Mouse (Mus musculus) telencephalon, adult 2 months (tissue): ENCODE data around the gene Mpzl1.
"Not testable (repeated sequence)": the region's sequence is repeated elsewhere in the genome, so short reads cannot be mapped to it uniquely, and the experiment has no call there.

Source experiments
- DNase-seq: peaks from one replicate; pipeline ENCODE4 v3.0.0-alpha.2; 2011; ENCODE audit warnings: low read depth, low spot score

The Mpzl1 gene

GRCm38 (mm10) chr1:165634151-165634884 lies at the start of gene Mpzl1:
TSS of gene Mpzl1 (minus strand) at chr1:165634538.
- DNase-seq: peak; percentile 96

GRCm38 (mm10) chr1:165682056-165682853 lies 47.9 kb upstream of the Mpzl1 start:
- no peak for DNase-seq

GRCm38 (mm10) chr1:165681045-165681794 lies 46.9 kb upstream of the Mpzl1 start:
- DNase-seq: no peak

- not testable (repeated sequence) for DNase-seq
Measured at GRCm38 (mm10) chr1:165680086-165680485, 45.7 kb upstream of the Mpzl1 start.

- DNase-seq: no peak
Measured at GRCm38 (mm10) chr1:165679618-165679997, 45.3 kb upstream of the Mpzl1 start.

GRCm38 (mm10) chr1:165678861-165679617 lies 44.7 kb upstream of the Mpzl1 start:
- DNase-seq: no peak

GRCm38 (mm10) chr1:165677558-165677957 lies 43.2 kb upstream of the Mpzl1 start:
- DNase-seq: no peak

- no peak for DNase-seq
Measured at GRCm38 (mm10) chr1:165676993-165677392, 42.7 kb upstream of the Mpzl1 start.

GRCm38 (mm10) chr1:165675167-165675566 lies 40.8 kb upstream of the Mpzl1 start:
- no peak for DNase-seq

- no peak for DNase-seq
Measured at GRCm38 (mm10) chr1:165672355-165672754, 38.0 kb upstream of the Mpzl1 start.

- DNase-seq: no peak
Measured at GRCm38 (mm10) chr1:165670056-165670455, 35.7 kb upstream of the Mpzl1 start.

GRCm38 (mm10) chr1:165668904-165669303 lies 34.6 kb upstream of the Mpzl1 start:
- DNase-seq: no peak

GRCm38 (mm10) chr1:165667380-165667779 lies 33.0 kb upstream of the Mpzl1 start:
- DNase-seq: no peak

GRCm38 (mm10) chr1:165666944-165667343 lies 32.6 kb upstream of the Mpzl1 start:
- DNase-seq: no peak

- no peak for DNase-seq
Measured at GRCm38 (mm10) chr1:165665758-165666157, 31.4 kb upstream of the Mpzl1 start.

GRCm38 (mm10) chr1:165663277-165663676 lies 28.9 kb upstream of the Mpzl1 start:
- no peak for DNase-seq

GRCm38 (mm10) chr1:165662426-165663192 lies 28.3 kb upstream of the Mpzl1 start:
- DNase-seq: no peak

- DNase-seq: no peak
Measured at GRCm38 (mm10) chr1:165661725-165662124, 27.4 kb upstream of the Mpzl1 start.

GRCm38 (mm10) chr1:165661191-165661590 lies 26.9 kb upstream of the Mpzl1 start:
- DNase-seq: no peak

- no peak for DNase-seq
Measured at GRCm38 (mm10) chr1:165660774-165661173, 26.4 kb upstream of the Mpzl1 start.

- DNase-seq: no peak
Measured at GRCm38 (mm10) chr1:165658602-165659001, 24.3 kb upstream of the Mpzl1 start.
